Mouse (Mus musculus) megakaryocyte-erythroid progenitor cell, adult 5-6 weeks (primary cell): ENCODE measurements around the gene Hist1h2bn. TPM values are rescaled to one million over a fixed set of nuclear protein-coding genes. Genes with fewer than 3 reads are reported as not detected.
A peak's percentile ranks its signal among the peaks of the same experiment; 100 is the strongest.

ENCODE experiments used
- ATAC-seq: replicated peaks from 2 replicates; pipeline ENCODE4 v1.8.0; 2016; ENCODE audit warnings: mild to moderate bottlenecking, inconsistent platforms; ENCODE audit not compliant: severe bottlenecking, poor library complexity, low FRiP score, low TSS enrichment
- total RNA-seq, 2 experiments: library from RNA; stranded (forward) in 1 of 2; stranded (reverse) in 1 of 2; fragments of 200-1000, 215-1000 nt in 1 of 2; fragments of >200 nt in 1 of 2; fragmentation: Nextera tagmentation in 1 of 2; gene quantifications; 2 replicates each; pipeline ENCODE4 v1.2.3; 2014 to 2017

The Hist1h2bn gene
- total RNA-seq, 2 experiments from 2014 or later: 483 to 1,659 TPM

- peak; percentile 49 for ATAC-seq
Measured at GRCm38 (mm10) chr13:21779767-21780731, 26.1 kb downstream of the Hist1h2bn start, which contains the start of gene Hist1h1b. Hist1h1b (minus strand) TSS chr13:21780625.

GRCm38 (mm10) chr13:21781021-21781555 is 27.2 kb downstream of the Hist1h2bn start:
- no peak for ATAC-seq

- no peak for ATAC-seq
Measured at GRCm38 (mm10) chr13:21781639-21782038, 27.7 kb downstream of the Hist1h2bn start.

GRCm38 (mm10) chr13:21782361-21783254 is 28.7 kb downstream of the Hist1h2bn start:
- peak; percentile 7 for ATAC-seq

- peak; percentile 28 for ATAC-seq
Measured at GRCm38 (mm10) chr13:21783255-21783617, 29.3 kb downstream of the Hist1h2bn start, which contains the start of gene Hist1h3i. Hist1h3i (minus strand) TSS chr13:21783370.

- no peak for ATAC-seq
Measured at GRCm38 (mm10) chr13:21783734-21784161, 29.8 kb downstream of the Hist1h2bn start.

GRCm38 (mm10) chr13:21784311-21784710 is 30.4 kb downstream of the Hist1h2bn start:
- ATAC-seq: no peak

GRCm38 (mm10) chr13:21786189-21786898 is 32.4 kb downstream of the Hist1h2bn start:
- 0 out of 2 replicates have a peak, but pooled peaks have one; percentile 4 for ATAC-seq

GRCm38 (mm10) chr13:21786899-21787629 is 33.1 kb downstream of the Hist1h2bn start, which contains the start of the genes Hist1h2an and Hist1h2bp:
Hist1h2an (minus strand) TSS chr13:21787218.
Hist1h2bp (plus strand) TSS chr13:21787461.
- ATAC-seq: peak; percentile 82

- no peak for ATAC-seq
Measured at GRCm38 (mm10) chr13:21787760-21788593, 34.1 kb downstream of the Hist1h2bn start.

- ATAC-seq: no peak
Measured at GRCm38 (mm10) chr13:21789925-21790324, 36.0 kb downstream of the Hist1h2bn start.

- no peak for ATAC-seq
Measured at GRCm38 (mm10) chr13:21790601-21791283, 36.8 kb downstream of the Hist1h2bn start.

GRCm38 (mm10) chr13:21795584-21795983 is 41.7 kb downstream of the Hist1h2bn start:
- no peak for ATAC-seq

- peak; percentile 91 for ATAC-seq
Measured at GRCm38 (mm10) chr13:21797163-21797562, 43.2 kb downstream of the Hist1h2bn start.

GRCm38 (mm10) chr13:21803058-21803457 is 49.1 kb downstream of the Hist1h2bn start:
- peak; percentile 88 for ATAC-seq
